Mouse (Mus musculus): ENCODE data around the gene Zmynd12. TPM values are rescaled to one million over a fixed set of nuclear protein-coding genes. Genes with fewer than 3 reads are reported as not detected.

Gene Zmynd12
- polyA plus RNA-seq, 1 experiment from 2014 or later, result 0.28 TPM

Other genes with a start within 250 kb of the Zmynd12 start
- gene Zfp691, start 248.6 kb upstream of the Zmynd12 start, polyA plus RNA-seq (2015; fragmentation: Nextera tagmentation; extraction: Ambion mirVana), result 7.7 and 10.8 TPM in 2 replicates
- gene Ermap, start 232.8 kb upstream of the Zmynd12 start, polyA plus RNA-seq (2015; fragmentation: Nextera tagmentation; extraction: Ambion mirVana), result 0.88 and 1.4 TPM in 2 replicates
- 114 and 119 TPM in 2 replicates for gene Svbp, start 227.5 kb upstream of the Zmynd12 start, polyA plus RNA-seq (2015; fragmentation: Nextera tagmentation; extraction: Ambion mirVana)
- 0.15 and 0.22 TPM in 2 replicates for gene Tmem269, start 204.6 kb upstream of the Zmynd12 start, polyA plus RNA-seq (2015; fragmentation: Nextera tagmentation; extraction: Ambion mirVana)
- gene AU022252, start 190.1 kb upstream of the Zmynd12 start, polyA plus RNA-seq (2015; fragmentation: Nextera tagmentation; extraction: Ambion mirVana), result 22.5 and 23.4 TPM in 2 replicates
- 28.2 and 29.3 TPM in 2 replicates for gene P3h1, start 189.9 kb upstream of the Zmynd12 start, polyA plus RNA-seq (2015; fragmentation: Nextera tagmentation; extraction: Ambion mirVana)
- gene Cldn19, start 167.4 kb upstream of the Zmynd12 start, polyA plus RNA-seq (2015; fragmentation: Nextera tagmentation; extraction: Ambion mirVana), result not detected in 2 replicates
- gene Ybx1, start 128.2 kb upstream of the Zmynd12 start, polyA plus RNA-seq (2015; fragmentation: Nextera tagmentation; extraction: Ambion mirVana), result 501 and 547 TPM in 2 replicates
- gene Ppih, start 102.3 kb upstream of the Zmynd12 start, polyA plus RNA-seq (2015; fragmentation: Nextera tagmentation; extraction: Ambion mirVana), result 36.7 and 43.2 TPM in 2 replicates
- 3.8 and 4.0 TPM in 2 replicates for gene Ccdc30, start 7.3 kb upstream of the Zmynd12 start, polyA plus RNA-seq (2015; fragmentation: Nextera tagmentation; extraction: Ambion mirVana)
- gene Ppcs, start 394 bp upstream of the Zmynd12 start, polyA plus RNA-seq (2015; fragmentation: Nextera tagmentation; extraction: Ambion mirVana), result 30.3 and 32.6 TPM in 2 replicates
- 4.5 and 4.6 TPM in 2 replicates for gene Rimkla, start 69.8 kb downstream of the Zmynd12 start, polyA plus RNA-seq (2015; fragmentation: Nextera tagmentation; extraction: Ambion mirVana)
- 20.2 and 21.5 TPM in 2 replicates for gene Foxj3, start 114.2 kb downstream of the Zmynd12 start, polyA plus RNA-seq (2015; fragmentation: Nextera tagmentation; extraction: Ambion mirVana)
- gene Frg2f1, start 116.7 kb downstream of the Zmynd12 start, polyA plus RNA-seq (2015; fragmentation: Nextera tagmentation; extraction: Ambion mirVana), result 3.1 and 5.6 TPM in 2 replicates
- 1.5 TPM in 1 of 2 replicates, not detected in the other for gene Guca2a, start 214.9 kb downstream of the Zmynd12 start, polyA plus RNA-seq (2015; fragmentation: Nextera tagmentation; extraction: Ambion mirVana)
- gene Guca2b, start 236.1 kb downstream of the Zmynd12 start, polyA plus RNA-seq (2015; fragmentation: Nextera tagmentation; extraction: Ambion mirVana), result 2.4 TPM in 1 of 2 replicates, not detected in the other

Measured in heart, embryonic 16.5 days (tissue).